Mouse (Mus musculus): ENCODE measurements at regions not wholly inside any gene's neighbourhood (a gene's known extent, or its start where the extent isn't known, plus 50 kb on each side); places are given as distances from the start of the nearest gene placed in this dataset.
A peak's percentile ranks its signal among the peaks of the same experiment; 100 is the strongest.
"Not testable (repeated sequence)": the region's sequence is repeated elsewhere in the genome, so short reads cannot be mapped to it uniquely, and the experiment has no call there.

GRCm38 (mm10) chr12:17992572-17992971, 301.9 kb downstream of the Hpcal1 start:
- WGBS, result 0% methylated on average over 25 of the region's 44 CpGs
- not testable (repeated sequence) for H3K36me3 ChIP-seq (ENCODE audit: control insufficient read depth, insufficient read depth, low read length); H3K4me1 ChIP-seq (replicated peaks; ENCODE audit: control insufficient read depth, insufficient read depth, low read length); H3K9me3 ChIP-seq (ENCODE audit: control insufficient read depth, low read length); H3K27me3 ChIP-seq (replicated peaks; ENCODE audit: control insufficient read depth, insufficient read depth, low read length); H3K27ac ChIP-seq (ENCODE audit: low read depth)
- peak overlapping the region; percentile 47 for H3K4me3 ChIP-seq (ENCODE audit: low read depth, low read length)
- peak overlapping the region; percentile 45 for H3K4me2 ChIP-seq (ENCODE audit: low read length)
- DNase-seq (ENCODE audit: low spot score) (peak; percentile 81), ATAC-seq (replicated peaks; ENCODE audit: low FRiP score, low TSS enrichment, low read depth) (peak; percentile 90)
- peak overlapping the region; percentile 48 for H3K9ac ChIP-seq (ENCODE audit: low read length)

- H3K27ac ChIP-seq (ENCODE audit: low read depth); H3K4me1 ChIP-seq (replicated peaks; ENCODE audit: control insufficient read depth, insufficient read depth, low read length); H3K36me3 ChIP-seq (ENCODE audit: control insufficient read depth, insufficient read depth, low read length); H3K27me3 ChIP-seq (replicated peaks; ENCODE audit: control insufficient read depth, insufficient read depth, low read length); H3K9me3 ChIP-seq (ENCODE audit: control insufficient read depth, low read length); ATAC-seq (replicated peaks; ENCODE audit: low FRiP score, low TSS enrichment, low read depth): not testable (repeated sequence)
- H3K9ac ChIP-seq (ENCODE audit: low read length), result peak overlapping the region; percentile 22; the same call in 1 of the 2 replicates
- WGBS, result 2% methylated on average over 18 of the region's 22 CpGs
- DNase-seq (ENCODE audit: low spot score), result peak; percentile 72
- peak overlapping the region; percentile 45 for H3K4me2 ChIP-seq (ENCODE audit: low read length)
- H3K4me3 ChIP-seq (ENCODE audit: low read depth, low read length), result peak overlapping the region; percentile 47
Measured at GRCm38 (mm10) chr12:17993368-17993767, 302.7 kb downstream of the Hpcal1 start.

All from intestine, embryonic 14.5 days (tissue).